Mouse (Mus musculus): Measurements from ENCODE around the gene Olfr547.

Gene Olfr547

GRCm38 (mm10) chr7:102564999-102565997, 30.7 kb downstream of the Olfr547 start, which contains the start of gene Trim21:
Gene Trim21, minus strand, starts transcription at chr7:102565486.
- DNase-seq (ENCODE audit: extremely low read depth, low read depth, low spot score), result peak; percentile 28

- DNase-seq (ENCODE audit: extremely low read depth, low read depth, low spot score), result no peak
These were observed 31.7 kb downstream of the Olfr547 start for GRCm38 (mm10) chr7:102566219-102566618.

- DNase-seq (ENCODE audit: extremely low read depth, low read depth, low spot score), result no peak
These were observed 36.6 kb downstream of the Olfr547 start, which contains the start of gene Olfr550 for GRCm38 (mm10) chr7:102571142-102571541. Gene Olfr550, plus strand, starts transcription at chr7:102571442.

- no peak for DNase-seq (ENCODE audit: extremely low read depth, low read depth, low spot score)
These were observed 38.8 kb downstream of the Olfr547 start for GRCm38 (mm10) chr7:102573174-102573830.

- DNase-seq (ENCODE audit: extremely low read depth, low read depth, low spot score), result no peak
These were observed 41.4 kb downstream of the Olfr547 start for GRCm38 (mm10) chr7:102575998-102576397.

Measured in fat pad, adult 2 months (tissue).